Mouse (Mus musculus) thymus, adult 2 months (tissue): ENCODE measurements around the gene Slc35d2.

Experiments used
- CTCF ChIP-seq: fragments of 200-500 bp; IDR thresholded peaks from 2 replicates; pipeline ENCODE4 v1.5.1; 2012; ENCODE audit warnings: mild to moderate bottlenecking, control low read depth, low read length, moderate library complexity, borderline replicate concordance; ENCODE audit not compliant: control insufficient read depth, poor library complexity, insufficient read depth; ENCODE audit errors: extremely low read depth
- POLR2A ChIP-seq: fragments of 200-500 bp; IDR thresholded peaks from 2 replicates; pipeline ENCODE4 v1.6.1; 2012; ENCODE audit warnings: mild to moderate bottlenecking, low read length, control low read depth, moderate library complexity; ENCODE audit not compliant: control insufficient read depth, poor library complexity, insufficient read depth; ENCODE audit errors: extremely low read depth

GRCm38 (mm10) chr13:64093341-64093740 is 35.8 kb downstream of the Slc35d2 start:
- TF ChIP-seq POLR2A, result no peak
- no peak for TF ChIP-seq CTCF
